Mouse (Mus musculus) induced T-regulatory cell, adult 2 months (primary cell): ENCODE data around the gene Ubxn1.
"Not testable (repeated sequence)": the region's sequence is repeated elsewhere in the genome, so short reads cannot be mapped to it uniquely, and the experiment has no call there.

Source experiments
- DNase-seq: peaks from one replicate; pipeline ENCODE4 v3.0.0-alpha.2; 2012; ENCODE audit warnings: low read depth

Gene Ubxn1

GRCm38 (mm10) chr19:8871267-8872186 lies at the start of gene Ubxn1:
Gene Ubxn1, plus strand, starts transcription at chr19:8871496.
- DNase-seq, result peak; percentile 97

DNA sequence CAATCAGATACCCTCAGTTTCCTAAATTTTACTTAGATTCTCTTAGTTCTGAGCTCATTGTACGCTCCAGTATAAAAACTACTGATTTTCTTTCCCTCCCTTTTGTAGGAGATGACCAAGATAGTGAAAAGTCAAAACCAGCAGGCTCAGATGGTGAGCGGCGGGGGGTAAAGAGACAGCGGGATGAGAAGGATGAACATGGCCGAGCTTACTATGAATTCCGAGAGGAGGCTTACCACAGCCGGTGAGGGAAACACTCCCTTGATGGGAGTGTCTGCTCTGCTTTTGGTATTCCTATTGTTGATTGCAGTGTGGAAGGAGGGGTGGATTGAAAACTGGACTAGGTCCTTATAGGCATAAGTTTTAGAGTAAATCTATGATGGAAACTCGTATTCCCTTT lies 48.6 kb upstream of the Ubxn1 start:
- DNase-seq, result no peak

- no peak for DNase-seq
Observed at GRCm38 (mm10) chr19:8829660-8830059, 41.6 kb upstream of the Ubxn1 start, which contains the start of gene AC129217.1. Gene AC129217.1, plus strand, starts transcription at chr19:8829773.

DNA sequence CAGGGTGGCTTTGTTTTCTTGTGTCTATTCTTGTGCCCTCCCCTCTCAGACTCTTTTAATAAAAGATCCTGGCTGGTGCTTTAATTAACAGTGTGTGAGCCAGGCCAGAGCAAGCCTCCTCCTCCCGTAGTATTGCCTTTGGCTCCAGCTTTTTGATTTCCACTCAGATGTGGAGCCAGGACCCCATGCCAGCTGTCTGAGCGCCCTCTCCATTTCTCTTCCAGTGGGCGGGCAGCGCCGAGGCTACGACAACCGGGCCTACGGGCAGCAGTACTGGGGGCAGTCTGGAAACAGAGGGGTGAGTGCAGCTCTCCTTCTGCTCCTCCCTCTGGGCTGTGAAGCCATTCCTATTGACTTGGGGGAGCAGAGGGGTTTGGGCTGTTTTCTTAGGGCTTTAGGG lies 40.6 kb upstream of the Ubxn1 start:
- no peak for DNase-seq

DNA sequence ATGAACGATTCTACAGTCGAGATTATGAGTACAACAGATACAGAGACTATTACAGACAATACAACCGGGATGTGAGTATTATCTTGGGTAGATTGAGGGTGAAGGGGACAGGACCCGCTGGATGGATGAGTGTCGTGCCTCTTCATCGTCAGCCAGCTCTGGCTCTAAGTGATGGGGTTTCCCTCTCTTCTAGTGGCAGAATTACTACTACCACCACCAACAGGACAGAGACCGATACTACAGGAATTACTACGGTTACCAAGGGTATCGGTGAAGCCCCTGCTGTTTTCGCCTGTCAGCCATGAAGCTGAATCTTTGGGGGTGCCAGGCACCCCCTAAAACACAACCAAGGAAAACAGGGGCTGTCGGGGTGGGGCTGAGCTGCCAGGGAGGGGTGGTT lies 40.0 kb upstream of the Ubxn1 start:
- no peak for DNase-seq

DNA sequence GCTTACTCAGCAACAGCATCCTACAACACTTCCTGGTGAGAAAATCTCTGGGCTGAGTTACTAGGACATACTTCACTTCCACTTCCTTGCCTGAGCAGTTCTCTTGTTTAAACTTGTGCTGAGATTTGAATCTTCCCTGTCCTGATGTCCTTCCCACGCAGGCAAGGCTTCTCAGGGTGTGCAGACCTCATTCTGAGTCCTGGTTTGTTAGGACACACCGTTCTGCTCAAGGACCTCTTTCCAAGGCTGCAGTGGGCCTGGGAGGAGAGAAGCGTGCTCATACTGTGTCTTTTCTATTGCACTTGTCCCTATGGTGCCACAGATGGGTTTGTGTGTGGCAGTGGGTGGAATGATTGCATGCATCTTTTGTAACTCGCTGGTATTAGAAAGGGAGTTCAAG lies 38.3 kb upstream of the Ubxn1 start:
- no peak for DNase-seq

- DNase-seq, result not testable (repeated sequence)
Observed at GRCm38 (mm10) chr19:8836327-8836726, 35.0 kb upstream of the Ubxn1 start.

DNA sequence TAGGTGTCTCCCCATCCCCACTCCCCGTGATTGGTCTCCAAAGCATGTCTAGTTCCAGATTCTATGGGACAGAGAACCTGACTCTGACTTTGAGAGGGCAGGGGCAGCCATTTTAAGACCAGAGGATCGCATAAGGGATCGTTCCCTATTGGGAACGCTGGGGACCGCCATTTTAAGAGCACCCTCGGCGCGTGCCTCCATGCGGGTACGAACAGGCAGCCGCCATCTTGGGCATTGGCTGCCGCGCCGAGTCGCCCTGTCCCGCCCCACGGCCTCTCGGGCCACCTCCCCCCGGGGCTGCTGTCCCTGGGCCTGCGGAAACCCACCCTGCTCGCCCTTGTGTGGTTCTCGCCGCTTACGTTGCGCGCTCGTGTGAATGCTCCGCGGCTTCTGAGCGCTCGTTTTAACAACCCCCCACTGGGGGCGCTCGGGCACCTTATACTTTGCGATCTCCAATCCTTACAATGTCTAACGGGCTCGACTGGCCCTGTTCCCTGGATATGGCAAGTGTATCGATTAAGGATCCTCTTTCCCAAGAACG lies 34.0 kb upstream of the Ubxn1 start, which contains the start of gene Bscl2:
Bscl2 (plus strand) TSS at position 217 of the 541 bp plus-strand sequence.
- peak; percentile 92 for DNase-seq

DNA sequence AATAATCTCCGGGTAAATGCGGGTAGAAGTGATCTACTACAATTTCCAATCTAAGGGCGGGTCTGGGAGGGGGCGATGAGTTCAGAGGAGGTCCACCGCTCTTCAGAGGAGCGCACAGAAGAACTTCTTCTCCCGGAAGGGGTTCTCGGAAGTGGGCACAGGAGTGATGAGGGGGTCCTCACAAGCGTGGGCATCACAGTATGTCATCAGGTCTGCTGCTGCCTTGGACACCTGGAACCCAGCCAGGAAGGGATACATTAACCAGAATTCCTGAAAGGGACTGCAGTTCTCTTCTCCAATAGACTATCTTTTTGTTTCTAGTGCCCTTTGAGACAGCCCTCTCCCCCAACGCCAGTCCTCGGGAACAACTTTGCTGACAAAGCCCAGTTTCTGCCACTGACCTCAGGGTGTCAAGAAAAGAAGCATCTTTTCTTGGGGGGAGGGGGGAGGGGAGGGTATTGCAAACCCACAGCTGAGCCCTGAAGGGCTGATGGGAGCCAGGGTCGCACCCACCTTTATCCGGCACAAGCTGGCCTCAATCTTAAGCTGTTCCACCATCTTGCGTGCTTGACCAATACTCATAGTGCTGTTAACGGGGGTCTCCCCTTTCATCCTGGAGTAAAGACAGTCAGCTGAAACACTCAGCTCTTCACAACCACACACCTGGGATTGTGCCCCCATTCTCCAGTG lies 33.1 kb upstream of the Ubxn1 start:
- DNase-seq, result no peak

- DNase-seq, result peak; percentile 31
Observed at GRCm38 (mm10) chr19:8839103-8839907, 32.0 kb upstream of the Ubxn1 start, which contains the start of gene Gng3. Gene Gng3, minus strand, starts transcription at chr19:8839194.

GRCm38 (mm10) chr19:8839908-8840791 lies 31.1 kb upstream of the Ubxn1 start:
- DNase-seq, result peak; percentile 76

DNA sequence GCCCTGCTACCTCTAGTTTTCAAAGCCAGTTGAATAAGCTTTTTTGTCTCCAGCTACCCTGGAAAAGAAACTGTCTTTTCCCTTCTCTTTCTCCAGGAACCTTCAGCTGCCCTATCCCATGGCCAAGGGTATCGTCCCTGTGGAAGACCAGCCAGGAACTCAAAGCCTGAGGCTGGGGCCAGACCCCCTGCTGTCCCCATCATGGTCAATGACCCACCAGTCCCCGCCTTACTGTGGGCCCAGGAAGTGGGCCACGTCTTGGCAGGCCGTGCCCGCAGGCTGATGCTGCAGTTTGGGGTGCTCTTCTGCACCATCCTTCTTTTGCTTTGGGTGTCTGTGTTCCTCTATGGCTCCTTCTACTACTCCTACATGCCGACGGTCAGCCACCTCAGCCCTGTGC lies 30.3 kb upstream of the Ubxn1 start:
- DNase-seq, result no peak

DNA sequence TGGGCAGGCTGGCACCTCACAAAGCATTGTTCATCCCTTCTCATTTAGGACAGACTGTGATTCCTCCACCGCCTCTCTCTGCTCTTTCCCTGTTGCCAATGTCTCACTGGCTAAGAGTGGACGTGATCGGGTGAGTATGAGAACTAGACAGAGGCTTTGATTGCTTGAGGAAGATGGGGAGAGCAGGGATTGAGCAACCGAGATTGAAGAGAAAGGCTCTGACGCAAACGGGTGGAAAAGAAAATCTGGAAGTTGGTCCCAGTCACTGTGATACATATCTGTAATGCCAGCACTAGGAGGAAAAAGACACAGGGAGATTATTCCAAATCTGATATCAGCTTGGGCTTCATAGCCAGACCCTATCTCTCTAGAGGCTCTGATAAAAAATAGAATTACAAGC lies 28.3 kb upstream of the Ubxn1 start:
- DNase-seq, result no peak

- peak; percentile 91 for DNase-seq
Observed at GRCm38 (mm10) chr19:8844371-8845129, 26.7 kb upstream of the Ubxn1 start.

GRCm38 (mm10) chr19:8848356-8848755 lies 22.9 kb upstream of the Ubxn1 start:
- DNase-seq, result no peak

DNA sequence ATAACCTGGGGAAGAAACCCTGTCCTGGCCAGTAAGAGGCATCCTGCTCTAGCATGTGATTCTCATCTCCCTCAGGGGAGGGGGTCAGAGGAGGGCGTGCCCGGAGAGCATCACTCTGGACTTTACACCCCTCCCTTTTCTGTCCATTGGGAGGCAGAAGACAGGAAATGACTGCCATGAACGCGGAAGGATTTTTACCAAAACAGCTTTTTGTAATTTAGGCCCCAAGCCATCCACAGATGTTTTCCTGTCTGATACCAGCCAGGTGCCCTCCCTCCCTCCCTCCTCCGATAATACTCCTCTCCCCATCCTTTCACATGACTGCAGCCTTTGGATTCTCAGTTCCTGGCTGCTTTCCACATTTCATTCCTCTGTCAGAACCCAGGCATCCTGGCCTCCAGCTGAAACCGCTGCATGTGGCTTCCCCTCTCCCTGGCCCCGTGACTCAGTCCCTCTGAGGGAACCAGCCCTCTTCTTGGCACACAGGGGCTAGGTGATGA lies 20.8 kb upstream of the Ubxn1 start, which contains the start of gene Lrrn4cl:
Lrrn4cl (plus strand) TSS at position 367 of the 500 bp plus-strand sequence.
- DNase-seq, result no peak

GRCm38 (mm10) chr19:8851639-8852038 lies 19.7 kb upstream of the Ubxn1 start:
- DNase-seq, result no peak

DNA sequence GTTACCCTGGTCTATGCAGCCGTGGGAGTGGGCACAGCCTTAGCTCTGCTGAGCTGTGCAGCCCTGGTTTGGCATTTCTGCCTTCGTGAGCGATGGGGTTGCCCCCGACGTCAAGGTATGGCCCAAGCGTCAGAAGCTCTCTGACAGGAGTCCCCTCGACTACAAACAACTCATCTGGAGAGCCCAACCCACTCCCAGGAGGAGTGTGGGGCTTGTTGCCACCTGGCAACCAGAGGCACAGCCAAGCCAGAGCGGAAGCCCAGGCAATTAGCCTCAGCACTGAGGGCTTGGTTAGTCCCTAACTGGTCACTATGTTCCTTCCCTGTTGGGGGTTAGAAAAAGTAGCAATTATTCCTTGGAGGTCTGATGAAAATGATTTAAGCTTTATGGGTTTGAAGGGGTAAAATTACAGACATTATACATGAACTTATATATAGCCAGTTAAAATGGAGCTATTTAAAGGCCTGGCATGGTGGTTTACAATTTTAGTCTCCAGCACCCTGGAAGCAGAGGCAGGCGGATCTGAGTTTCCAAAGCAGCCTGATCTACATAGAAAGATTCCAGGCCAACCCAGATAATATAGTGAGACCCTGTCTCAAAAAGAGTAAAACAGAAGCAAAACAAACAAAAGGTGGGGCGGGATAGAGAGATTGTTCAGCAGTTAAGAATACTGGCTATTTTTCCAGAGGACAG lies 18.9 kb upstream of the Ubxn1 start:
- no peak for DNase-seq

DNA sequence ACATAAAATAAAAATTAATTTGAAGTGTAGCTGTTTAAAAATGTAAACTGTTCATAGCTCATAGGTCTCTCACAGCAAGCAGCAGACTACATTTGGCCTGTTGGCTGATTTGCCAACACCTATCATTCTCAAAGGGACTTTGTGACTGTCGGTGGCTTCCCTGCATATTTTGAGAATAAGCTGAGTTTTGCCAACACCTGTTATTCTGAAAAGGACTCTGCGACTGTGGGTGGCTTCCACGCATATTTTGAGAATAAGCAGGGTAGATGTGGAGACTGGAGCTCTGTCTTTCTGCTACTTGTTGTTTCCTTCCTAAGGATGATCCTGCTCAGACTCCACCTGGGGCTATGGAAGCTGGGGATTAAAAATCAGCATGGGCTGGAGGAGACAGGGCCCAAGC lies 18.2 kb upstream of the Ubxn1 start:
- no peak for DNase-seq
